Mouse (Mus musculus): ENCODE data around the gene Fam69a.

GRCm38 (mm10) chr5:108031267-108031666 lies 44.4 kb upstream of the Fam69a start:
- TF ChIP-seq CTCF (IDR thresholded peaks at IDR 0.05; ENCODE audit: control insufficient read depth, insufficient read depth, low read length) (no peak), POLR2A (IDR thresholded peaks at IDR 0.05; ENCODE audit: borderline replicate concordance, control insufficient read depth, low read depth, low read length) (no peak)
